Mouse (Mus musculus) midbrain, embryonic 11.5 days (tissue): Measurements from ENCODE around the gene Batf. TPM values are rescaled to one million over a fixed set of nuclear protein-coding genes. Genes with fewer than 3 reads are reported as not detected.

Experiments
- ATAC-seq: fragments of 200-750 bp; cut with Nextera tagmentation; 2 replicates; pipeline ENCODE4 v1.8.0; 2017; ENCODE audit warnings: moderate TSS enrichment, moderate library complexity; ENCODE audit not compliant: low FRiP score
- DNase-seq: peaks from one replicate; pipeline ENCODE4 v3.0.0; 2015; ENCODE audit warnings: low spot score; ENCODE audit errors: missing footprints
- H3K27ac ChIP-seq: fragments of 300-500 bp; sonication (generic); 2 replicates; pipeline ENCODE4 v1.5.1; 2014; ENCODE audit warnings: low read depth, low read length
- H3K27me3 ChIP-seq: fragments of 300-500 bp; sonication (generic); 2 replicates; pipeline ENCODE4 v1.6.1; 2014; ENCODE audit warnings: mild to moderate bottlenecking, low read length, moderate library complexity, mixed read lengths; ENCODE audit not compliant: control insufficient read depth, insufficient read depth
- H3K36me3 ChIP-seq: fragments of 300-500 bp; sonication (generic); 2 replicates; pipeline ENCODE4 v1.6.1; 2014; ENCODE audit warnings: mild to moderate bottlenecking, low read length, moderate library complexity, mixed read lengths; ENCODE audit not compliant: control insufficient read depth, insufficient read depth
- H3K4me1 ChIP-seq: fragments of 300-500 bp; sonication (generic); 2 replicates; pipeline ENCODE4 v1.6.1; 2014; ENCODE audit warnings: low read length; ENCODE audit not compliant: control insufficient read depth, insufficient read depth
- H3K4me2 ChIP-seq: fragments of 300-500 bp; sonication (generic); 2 replicates; pipeline ENCODE4 v1.6.1; 2014; ENCODE audit warnings: mild to moderate bottlenecking, moderate library complexity
- H3K4me3 ChIP-seq: fragments of 300-500 bp; sonication (generic); 2 replicates; pipeline ENCODE4 v1.5.1; 2014; ENCODE audit warnings: low read depth, low read length
- H3K9ac ChIP-seq: fragments of 300-500 bp; sonication (generic); 2 replicates; pipeline ENCODE4 v1.6.1; 2014; ENCODE audit warnings: low read length
- H3K9me3 ChIP-seq: fragments of 300-500 bp; sonication (generic); 2 replicates; pipeline ENCODE4 v1.6.1; 2016; ENCODE audit warnings: low read length; ENCODE audit not compliant: control insufficient read depth
- WGBS: fragments of 180-500 bp; shearing (Covaris S2); extraction: QIAGEN DNeasy Blood & Tissue Kit; methylation state at CpG from one replicate; pipeline ENCODE4 v1.1.7; 2014; 5-methylcytosine and 5-hydroxymethylcytosine counted together
- polyA plus RNA-seq: library from polyadenylated mRNA; unstranded; fragments of >200 nt; fragmentation: Nextera tagmentation; extraction: Ambion mirVana; gene quantifications from 2 replicates; pipeline ENCODE4 v1.2.1, GENCODE M21; 2014

Batf gene
- polyA plus RNA-seq, 1 experiment from 2014 or later = 1.7 TPM

DNA sequence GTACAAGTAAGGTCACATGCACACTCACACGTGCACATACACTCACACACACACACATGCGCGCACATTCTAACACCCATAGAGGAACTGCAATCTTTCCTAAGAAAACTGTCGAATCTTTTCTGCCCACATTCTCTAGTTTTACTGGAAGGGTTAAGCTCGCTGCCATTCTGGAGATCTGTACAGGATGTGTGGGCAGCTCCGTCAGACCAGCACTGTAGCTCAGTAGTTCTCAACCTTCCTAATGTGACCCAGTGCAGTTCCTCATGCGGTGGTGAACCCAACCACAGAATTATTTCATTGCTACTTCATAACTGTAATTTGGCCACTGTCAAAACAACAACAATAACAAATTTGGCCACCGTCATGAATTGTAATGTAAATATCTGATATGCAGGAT lies 12.6 kb upstream of the Batf start:
- Histone ChIP-seq H3K27me3 (no peaks in the 10 kb centered on the region), H3K27ac (no peak overlapping the region), H3K9ac (no peak overlapping the region), H3K4me1 (no peaks in the 10 kb centered on the region), H3K4me2 (no peak overlapping the region), H3K9me3 (no peaks in the 10 kb centered on the region; the same call in 1 of the 2 replicates), H3K36me3 (no peaks in the 10 kb centered on the region), H3K4me3 (no peak overlapping the region)
- DNase-seq (no peak), ATAC-seq (no peak)
- 93% methylated on average over 8 of the region's 8 CpGs for WGBS

GRCm38 (mm10) chr12:85679117-85679516 lies 7.4 kb upstream of the Batf start:
- DNase-seq (no peak), ATAC-seq (no peak)
- no peak overlapping the region for H3K4me2 ChIP-seq
- H3K9me3 ChIP-seq = no peaks in the 10 kb centered on the region; the same call in 1 of the 2 replicates
- H3K27me3 ChIP-seq = no peaks in the 10 kb centered on the region
- no peaks in the 10 kb centered on the region for H3K4me1 ChIP-seq
- no peak overlapping the region for H3K27ac ChIP-seq
- no peak overlapping the region for H3K4me3 ChIP-seq
- 87% methylated on average over 5 of the region's 5 CpGs for WGBS
- no peak overlapping the region for H3K9ac ChIP-seq
- H3K36me3 ChIP-seq = no peaks in the 10 kb centered on the region

GRCm38 (mm10) chr12:85679808-85680207 lies 6.7 kb upstream of the Batf start:
- WGBS = 74% methylated on average over 2 of the region's 2 CpGs
- no peaks in the 10 kb centered on the region for H3K27me3 ChIP-seq
- no peaks in the 10 kb centered on the region for H3K36me3 ChIP-seq
- H3K4me2 ChIP-seq = no peak overlapping the region
- DNase-seq (no peak), ATAC-seq (no peak)
- no peak overlapping the region for H3K4me3 ChIP-seq
- no peak overlapping the region for H3K9ac ChIP-seq
- no peaks in the 10 kb centered on the region for H3K4me1 ChIP-seq
- no peak overlapping the region for H3K27ac ChIP-seq
- H3K9me3 ChIP-seq = no peaks in the 10 kb centered on the region; the same call in 1 of the 2 replicates

DNA sequence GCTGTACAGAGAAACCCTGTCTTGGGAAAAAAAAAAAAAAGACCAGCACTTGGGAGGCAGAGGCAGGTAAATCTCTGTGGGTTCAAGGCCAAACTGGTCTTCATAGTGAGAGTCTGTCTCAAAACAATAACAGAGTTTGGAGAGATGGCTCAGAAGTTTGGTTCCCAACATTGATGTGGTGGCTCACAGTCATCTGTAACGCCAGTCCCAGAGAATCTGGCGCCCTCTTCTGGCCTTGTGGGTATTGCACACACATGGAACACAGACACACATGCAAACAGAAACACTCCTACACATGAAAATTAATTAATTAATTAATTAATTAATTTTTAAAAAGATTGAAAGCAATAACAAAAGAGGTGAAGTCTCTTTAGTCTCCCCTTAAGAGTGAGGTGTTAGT lies 4.1 kb upstream of the Batf start:
- no peak overlapping the region for H3K27ac ChIP-seq
- H3K9ac ChIP-seq = no peak overlapping the region
- no peaks in the 10 kb centered on the region for H3K4me1 ChIP-seq
- 38% methylated on average over 2 of the region's 2 CpGs for WGBS
- DNase-seq (peak; percentile 72), ATAC-seq (no peak)
- no peaks in the 10 kb centered on the region for H3K27me3 ChIP-seq
- H3K4me2 ChIP-seq = no peak overlapping the region
- no peak overlapping the region for H3K4me3 ChIP-seq
- H3K36me3 ChIP-seq = no peaks in the 10 kb centered on the region
- no peaks in the 10 kb centered on the region; the same call in 1 of the 2 replicates for H3K9me3 ChIP-seq

DNA sequence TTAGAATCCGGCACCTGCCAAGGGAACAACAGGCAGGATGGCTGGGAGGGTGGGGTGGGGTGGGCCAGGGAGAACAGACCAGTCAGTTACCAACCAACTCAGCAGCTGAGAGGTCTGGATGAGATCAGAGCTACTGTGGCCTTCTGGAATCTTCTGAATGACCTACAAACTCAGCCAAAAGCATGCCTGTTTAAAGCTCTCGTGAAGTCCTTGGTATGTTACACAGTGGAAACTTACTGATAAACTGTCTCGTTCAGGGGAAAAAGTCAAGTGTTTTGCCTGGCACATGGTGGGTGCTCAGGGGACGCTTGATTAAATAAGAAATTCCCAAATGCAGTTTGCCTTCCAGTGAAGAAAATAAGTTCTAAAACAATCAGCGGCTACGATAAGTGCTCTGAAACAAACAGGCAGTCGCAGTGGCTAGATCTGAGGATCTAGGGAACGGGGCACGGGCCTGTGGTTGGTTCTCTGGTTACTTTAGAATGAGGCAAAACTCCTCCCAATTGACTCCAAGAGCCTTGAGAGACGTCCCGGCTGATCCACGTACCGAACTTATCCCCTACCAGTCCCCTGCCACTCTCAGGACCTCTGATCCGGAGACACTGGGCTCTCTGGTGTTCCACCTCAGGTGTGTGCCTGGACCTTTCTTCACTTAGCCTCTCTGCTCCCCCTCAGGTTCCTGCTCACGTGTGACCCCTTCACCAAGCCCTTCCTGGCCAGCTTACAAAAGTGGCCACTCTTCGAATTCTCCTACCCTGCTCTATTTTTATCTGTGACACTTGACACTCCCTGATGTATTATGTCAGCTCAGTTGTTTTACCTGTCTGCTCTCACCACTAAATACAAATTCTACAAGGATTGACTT lies 1.8 kb upstream of the Batf start:
- Histone ChIP-seq H3K27ac (no peak overlapping the region), H3K4me1 (no peaks in the 10 kb centered on the region), H3K36me3 (no peaks in the 10 kb centered on the region), H3K27me3 (no peaks in the 10 kb centered on the region), H3K4me3 (no peak overlapping the region), H3K4me2 (no peak overlapping the region), H3K9me3 (no peaks in the 10 kb centered on the region), H3K9ac (no peak overlapping the region)
- 85% methylated on average over 16 of the region's 16 CpGs for WGBS
- no peak for DNase-seq
- ATAC-seq = no peak

DNA sequence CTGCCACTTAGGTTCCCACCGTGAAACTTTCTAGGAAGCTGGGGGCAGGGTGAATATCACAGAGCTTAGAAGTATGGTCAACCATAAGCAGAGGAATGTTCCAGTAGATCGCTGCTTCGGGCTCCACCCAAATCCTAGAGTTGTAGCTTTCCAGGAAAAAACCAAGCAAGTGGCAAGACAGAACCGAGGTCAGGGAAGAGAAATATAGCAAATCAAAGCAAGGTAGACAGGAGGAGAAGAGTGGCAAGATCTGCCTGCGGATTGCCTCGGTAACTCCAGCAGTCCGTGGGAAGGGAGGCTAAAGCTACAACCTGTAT lies 706 bp downstream of the Batf start:
- Histone ChIP-seq H3K9ac (no peak overlapping the region), H3K36me3 (no peaks in the 10 kb centered on the region), H3K4me1 (no peaks in the 10 kb centered on the region), H3K27me3 (no peaks in the 10 kb centered on the region), H3K4me2 (no peak overlapping the region), H3K9me3 (no peaks in the 10 kb centered on the region), H3K27ac (no peak overlapping the region), H3K4me3 (no peak overlapping the region)
- DNase-seq (no peak), ATAC-seq (no peak)
- 83% methylated on average over 7 of the region's 7 CpGs for WGBS

DNA sequence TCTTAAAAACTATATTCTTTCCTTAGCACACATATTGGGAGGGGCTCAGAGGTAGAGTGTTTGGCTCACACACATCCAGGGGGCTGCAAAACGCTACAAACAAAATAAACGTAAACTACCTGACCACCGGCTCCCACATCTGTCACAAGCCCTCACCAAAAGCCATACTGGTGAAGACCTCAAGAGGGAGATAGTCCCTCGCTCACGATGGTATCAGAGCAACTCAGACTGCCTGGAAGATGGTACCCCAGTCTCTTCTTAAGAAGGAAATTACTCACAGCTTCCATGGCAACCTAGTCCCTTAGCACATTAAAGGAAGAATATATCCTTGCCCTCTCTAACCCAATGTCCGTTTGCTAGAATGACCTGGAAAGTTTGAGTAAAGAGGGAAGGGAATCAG lies 1.4 kb downstream of the Batf start:
- H3K9ac ChIP-seq = no peak overlapping the region
- 70% methylated on average over 6 of the region's 6 CpGs for WGBS
- H3K36me3 ChIP-seq = no peaks in the 10 kb centered on the region
- no peaks in the 10 kb centered on the region for H3K4me1 ChIP-seq
- no peaks in the 10 kb centered on the region for H3K9me3 ChIP-seq
- no peaks in the 10 kb centered on the region for H3K27me3 ChIP-seq
- H3K27ac ChIP-seq = no peak overlapping the region
- no peak overlapping the region for H3K4me2 ChIP-seq
- no peak overlapping the region for H3K4me3 ChIP-seq
- no peak for ATAC-seq
- no peak for DNase-seq

DNA sequence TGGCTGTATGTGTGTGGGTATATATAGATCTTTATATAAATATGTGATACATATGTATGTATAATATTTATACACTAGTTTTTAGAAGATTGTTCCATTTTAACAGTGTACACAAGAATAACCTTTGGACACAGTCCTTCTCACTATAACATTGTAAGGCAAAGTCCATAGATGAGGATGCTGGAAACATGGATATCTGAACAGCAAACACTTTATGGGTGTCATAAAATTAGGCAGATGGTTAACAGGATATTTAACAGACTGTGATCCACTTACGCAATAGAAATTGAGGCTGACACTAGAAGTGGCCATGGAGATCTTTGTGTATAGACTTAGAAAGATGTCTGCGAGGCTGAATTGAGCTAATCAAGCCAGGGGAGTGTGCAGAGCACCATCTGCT lies 9.3 kb downstream of the Batf start:
- Histone ChIP-seq H3K27me3 (no peaks in the 10 kb centered on the region), H3K9me3 (no peaks in the 10 kb centered on the region), H3K4me2 (no peak overlapping the region), H3K27ac (no peak overlapping the region), H3K9ac (no peak overlapping the region), H3K4me3 (no peak overlapping the region), H3K36me3 (no peaks in the 10 kb centered on the region), H3K4me1 (no peaks in the 10 kb centered on the region)
- no peak for DNase-seq
- no peak for ATAC-seq
- 94% methylated on average over 2 of the region's 2 CpGs for WGBS

- Histone ChIP-seq H3K9ac (no peak overlapping the region), H3K4me3 (no peak overlapping the region), H3K9me3 (no peaks in the 10 kb centered on the region), H3K27me3 (no peaks in the 10 kb centered on the region), H3K36me3 (no peaks in the 10 kb centered on the region), H3K4me1 (no peaks in the 10 kb centered on the region), H3K27ac (no peak overlapping the region), H3K4me2 (no peak overlapping the region)
- DNase-seq = no peak
- ATAC-seq = no peak
- 87% methylated on average over 5 of the region's 5 CpGs for WGBS
Observed at GRCm38 (mm10) chr12:85696436-85696835, 10.0 kb downstream of the Batf start.
